In the genomic region with DNA sequence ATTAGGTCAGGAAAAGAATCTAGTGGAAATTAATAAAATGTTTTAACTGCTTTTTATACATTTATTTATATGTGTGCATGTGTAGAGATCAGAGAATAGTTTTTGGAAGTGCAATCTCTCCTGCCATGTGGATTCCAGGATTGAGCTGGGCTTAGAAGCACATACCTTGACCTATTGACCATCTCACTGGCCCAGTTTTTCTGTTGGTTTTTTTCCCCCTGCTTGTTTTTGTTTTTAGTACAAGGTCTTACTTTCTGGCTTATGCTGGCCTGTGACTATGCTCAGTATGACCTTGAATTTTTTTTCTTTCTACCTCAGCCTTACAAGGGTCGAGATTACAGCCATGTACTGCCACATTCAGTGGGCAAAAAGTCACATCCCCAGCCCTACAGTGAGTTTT, we compare ENCODE assay signal across 28 mouse cellular contexts. TPM values are rescaled to one million over a fixed set of nuclear protein-coding genes. Genes with fewer than 3 reads are reported as not detected.
"Had no signal": no experiment of that assay in that cellular context is flagged by ENCODE, and none has a peak within 500 bp of the region (broad histone marks: within the 10 kb centered on the region; RNA-seq: fewer than 3 reads in every experiment).

No protein-coding gene starts in this region.

- H3K9me3 ChIP-seq: heart, embryonic 10.5 days; heart, embryonic 12.5 days; hindbrain, embryonic 10.5 days; hindbrain, embryonic 12.5 days; intestine, embryonic 15.5 days; limb, embryonic 10.5 days; limb, embryonic 12.5 days; liver, embryonic 13.5 days had no signal

- H3K9ac ChIP-seq: heart, embryonic 12.5 days; hindbrain, embryonic 12.5 days; hindbrain, embryonic 14.5 days; intestine, embryonic 15.5 days; limb, embryonic 12.5 days; liver, embryonic 13.5 days had no signal

- H3K4me3 ChIP-seq: heart, embryonic 10.5 days; heart, embryonic 12.5 days; hindbrain, embryonic 10.5 days; hindbrain, embryonic 12.5 days; intestine, embryonic 15.5 days; layer of hippocampus, adult 2 months; left cerebral cortex, adult 2 months; limb, embryonic 10.5 days; limb, embryonic 12.5 days; liver, embryonic 13.5 days had no signal

- H3K27me3 ChIP-seq: heart, embryonic 12.5 days; hindbrain, embryonic 12.5 days; intestine, embryonic 15.5 days; limb, embryonic 12.5 days; liver, embryonic 13.5 days had no signal

- DNase-seq: gastrocnemius, postnatal 14 days; heart, adult 18-20 months; heart, postnatal 10 days; heart, postnatal 4 days; kidney, adult 18-20 months; kidney, adult 8-10 months; kidney, postnatal 10 days; kidney, postnatal 25 days; kidney, postnatal 4 days; liver, embryonic 13.5 days had no signal

- ATAC-seq: hindbrain, embryonic 16.5 days; inflammation-experienced regulatory T-cells, adult 6 months; intestine, embryonic 15.5 days; intestine, postnatal 0 days had no signal

- H3K4me1 ChIP-seq: heart, embryonic 10.5 days; heart, embryonic 12.5 days; hindbrain, embryonic 10.5 days; hindbrain, embryonic 12.5 days; intestine, embryonic 15.5 days; limb, embryonic 10.5 days; limb, embryonic 12.5 days; liver, embryonic 13.5 days had no signal

- H3K27ac ChIP-seq: heart, embryonic 10.5 days; hindbrain, embryonic 10.5 days; hindbrain, embryonic 12.5 days; hindbrain, embryonic 14.5 days; intestine, embryonic 15.5 days; layer of hippocampus, adult 2 months; left cerebral cortex, adult 2 months; limb, embryonic 10.5 days; limb, embryonic 12.5 days; liver, embryonic 13.5 days had no signal

- H3K4me2 ChIP-seq: heart, embryonic 12.5 days; hindbrain, embryonic 12.5 days; hindbrain, embryonic 14.5 days; intestine, embryonic 15.5 days; limb, embryonic 12.5 days; liver, embryonic 13.5 days had no signal

RNA-seq across cellular contexts. Expression of a gene that starts 43.0 kb away (rescaled TPM):
- total RNA-seq: granulocyte monocyte progenitor cell, adult 5-6 weeks; layer of hippocampus, postnatal 25 days; left cerebral cortex, postnatal 14 days; left cerebral cortex, postnatal 36 days had no signal
- polyA plus RNA-seq: heart, embryonic 10.5 days; heart, embryonic 12.5 days; heart, embryonic 14.5 days; inflammation-experienced regulatory T-cells, adult 6 months had no signal

RNA-seq across cellular contexts. Expression of a gene that starts 52.8 kb away (rescaled TPM):
- total RNA-seq: granulocyte monocyte progenitor cell, adult 5-6 weeks; heart, adult 18-20 months had no signal
- polyA plus RNA-seq: heart, embryonic 14.5 days; liver, embryonic 13.5 days had no signal
